Mouse (Mus musculus): ENCODE measurements around the gene Dnm2. TPM values are rescaled to one million over a fixed set of nuclear protein-coding genes. Genes with fewer than 3 reads are reported as not detected.

The Dnm2 gene
- polyA plus RNA-seq, 1 experiment from 2014 or later = 64.8 TPM

- no peaks in the 10 kb centered on the region for H3K9me3 ChIP-seq (ENCODE audit: control insufficient read depth, low read length)
- no peak overlapping the region for H3K4me2 ChIP-seq (replicated peaks; ENCODE audit: low read depth, low read length)
- H3K36me3 ChIP-seq (ENCODE audit: control insufficient read depth, insufficient read depth, low read length) = 0 out of 2 replicates have a peak, but pooled peaks cover 2% of the 10 kb centered on the region
- no peaks in the 10 kb centered on the region for H3K4me1 ChIP-seq (replicated peaks; ENCODE audit: control insufficient read depth, insufficient read depth, low read length)
- peak; percentile 46 for DNase-seq (ENCODE audit: low spot score)
- no peak overlapping the region for H3K4me3 ChIP-seq (ENCODE audit: low read depth, low read length)
- no peak for ATAC-seq (ENCODE audit: low FRiP score)
- H3K27me3 ChIP-seq (ENCODE audit: control insufficient read depth, insufficient read depth, low read length) = no peaks in the 10 kb centered on the region
- 67% methylated on average over 19 of the region's 19 CpGs for WGBS
- H3K9ac ChIP-seq (ENCODE audit: low read depth, low read length) = no peak overlapping the region
- 0 out of 2 replicates have a peak overlapping the region, but pooled peaks have one; percentile 17 for H3K27ac ChIP-seq (ENCODE audit: low read depth, low read length)
Observed at GRCm38 (mm10) chr9:21496308-21497049, 71.8 kb downstream of the Dnm2 start.

- peak overlapping the region; percentile 17; the same call in 1 of the 2 replicates for H3K27ac ChIP-seq (ENCODE audit: low read depth, low read length)
- ATAC-seq (ENCODE audit: low FRiP score) = no peak
- DNase-seq (ENCODE audit: low spot score) = no peak
- H3K4me1 ChIP-seq (replicated peaks; ENCODE audit: control insufficient read depth, insufficient read depth, low read length) = no peaks in the 10 kb centered on the region
- no peak overlapping the region for H3K9ac ChIP-seq (ENCODE audit: low read depth, low read length)
- H3K27me3 ChIP-seq (ENCODE audit: control insufficient read depth, insufficient read depth, low read length) = no peaks in the 10 kb centered on the region
- no peaks in the 10 kb centered on the region for H3K9me3 ChIP-seq (ENCODE audit: control insufficient read depth, low read length)
- H3K4me3 ChIP-seq (ENCODE audit: low read depth, low read length) = no peak overlapping the region
- 86% methylated on average over 16 of the region's 16 CpGs for WGBS
- 0 out of 2 replicates have a peak, but pooled peaks cover 2% of the 10 kb centered on the region for H3K36me3 ChIP-seq (ENCODE audit: control insufficient read depth, insufficient read depth, low read length)
- H3K4me2 ChIP-seq (replicated peaks; ENCODE audit: low read depth, low read length) = no peak overlapping the region
Observed at GRCm38 (mm10) chr9:21497050-21497542, 72.4 kb downstream of the Dnm2 start.

- Histone ChIP-seq H3K9me3 (ENCODE audit: control insufficient read depth, low read length) (no peaks in the 10 kb centered on the region), H3K4me1 (replicated peaks; ENCODE audit: control insufficient read depth, insufficient read depth, low read length) (no peaks in the 10 kb centered on the region), H3K4me2 (replicated peaks; ENCODE audit: low read depth, low read length) (no peak overlapping the region), H3K27me3 (ENCODE audit: control insufficient read depth, insufficient read depth, low read length) (no peaks in the 10 kb centered on the region), H3K4me3 (ENCODE audit: low read depth, low read length) (no peak overlapping the region), H3K9ac (ENCODE audit: low read depth, low read length) (no peak overlapping the region), H3K36me3 (ENCODE audit: control insufficient read depth, insufficient read depth, low read length) (0 out of 2 replicates have a peak, but pooled peaks cover 2% of the 10 kb centered on the region), H3K27ac (ENCODE audit: low read depth, low read length) (no peak overlapping the region; the same call in 1 of the 2 replicates)
- WGBS = 93% methylated on average over 2 of the region's 2 CpGs
- ATAC-seq (ENCODE audit: low FRiP score) = no peak
- DNase-seq (ENCODE audit: low spot score) = no peak
Observed at GRCm38 (mm10) chr9:21497664-21498063, 73.0 kb downstream of the Dnm2 start.

- Histone ChIP-seq H3K9ac (ENCODE audit: low read depth, low read length) (no peak overlapping the region), H3K9me3 (ENCODE audit: control insufficient read depth, low read length) (no peaks in the 10 kb centered on the region), H3K27ac (ENCODE audit: low read depth, low read length) (no peak overlapping the region), H3K4me2 (replicated peaks; ENCODE audit: low read depth, low read length) (no peak overlapping the region), H3K36me3 (ENCODE audit: control insufficient read depth, insufficient read depth, low read length) (0 out of 2 replicates have a peak, but pooled peaks cover 2% of the 10 kb centered on the region), H3K27me3 (ENCODE audit: control insufficient read depth, insufficient read depth, low read length) (no peaks in the 10 kb centered on the region), H3K4me1 (replicated peaks; ENCODE audit: control insufficient read depth, insufficient read depth, low read length) (no peaks in the 10 kb centered on the region), H3K4me3 (ENCODE audit: low read depth, low read length) (no peak overlapping the region)
- ATAC-seq (ENCODE audit: low FRiP score) (no peak), DNase-seq (ENCODE audit: low spot score) (no peak)
- 93% methylated on average over 12 of the region's 12 CpGs for WGBS
Observed at GRCm38 (mm10) chr9:21498284-21498902, 73.7 kb downstream of the Dnm2 start.

- no peaks in the 10 kb centered on the region for H3K4me1 ChIP-seq (replicated peaks; ENCODE audit: control insufficient read depth, insufficient read depth, low read length)
- H3K9me3 ChIP-seq (ENCODE audit: control insufficient read depth, low read length) = no peaks in the 10 kb centered on the region
- DNase-seq (ENCODE audit: low spot score) (no peak), ATAC-seq (ENCODE audit: low FRiP score) (no peak)
- H3K27me3 ChIP-seq (ENCODE audit: control insufficient read depth, insufficient read depth, low read length) = no peaks in the 10 kb centered on the region
- no peak overlapping the region for H3K4me2 ChIP-seq (replicated peaks; ENCODE audit: low read depth, low read length)
- peaks cover 8% of the 10 kb centered on the region; the same call in 1 of the 2 replicates for H3K36me3 ChIP-seq (ENCODE audit: control insufficient read depth, insufficient read depth, low read length)
- no peak overlapping the region for H3K27ac ChIP-seq (ENCODE audit: low read depth, low read length)
- no peak overlapping the region for H3K4me3 ChIP-seq (ENCODE audit: low read depth, low read length)
- no peak overlapping the region for H3K9ac ChIP-seq (ENCODE audit: low read depth, low read length)
- WGBS = 95% methylated on average over 8 of the region's 8 CpGs
Observed at GRCm38 (mm10) chr9:21503352-21503751, 78.6 kb downstream of the Dnm2 start.

- H3K4me2 ChIP-seq (replicated peaks; ENCODE audit: low read depth, low read length) = no peak overlapping the region
- DNase-seq (ENCODE audit: low spot score) (no peak), ATAC-seq (ENCODE audit: low FRiP score) (no peak)
- peaks cover under 1% of the 10 kb centered on the region; the same call in 1 of the 2 replicates for H3K4me1 ChIP-seq (replicated peaks; ENCODE audit: control insufficient read depth, insufficient read depth, low read length)
- peaks cover 6% of the 10 kb centered on the region; the same call in 1 of the 2 replicates for H3K36me3 ChIP-seq (ENCODE audit: control insufficient read depth, insufficient read depth, low read length)
- H3K4me3 ChIP-seq (ENCODE audit: low read depth, low read length) = no peak overlapping the region
- no peak overlapping the region for H3K27ac ChIP-seq (ENCODE audit: low read depth, low read length)
- no peak overlapping the region for H3K9ac ChIP-seq (ENCODE audit: low read depth, low read length)
- H3K27me3 ChIP-seq (ENCODE audit: control insufficient read depth, insufficient read depth, low read length) = no peaks in the 10 kb centered on the region
- H3K9me3 ChIP-seq (ENCODE audit: control insufficient read depth, low read length) = no peaks in the 10 kb centered on the region
Observed at GRCm38 (mm10) chr9:21505767-21506166, 81.1 kb downstream of the Dnm2 start.

- H3K4me1 ChIP-seq (replicated peaks; ENCODE audit: control insufficient read depth, insufficient read depth, low read length) = peaks cover 3% of the 10 kb centered on the region; the same call in 1 of the 2 replicates
- no peak overlapping the region for H3K4me2 ChIP-seq (replicated peaks; ENCODE audit: low read depth, low read length)
- no peak overlapping the region for H3K9ac ChIP-seq (ENCODE audit: low read depth, low read length)
- 96% methylated on average over 15 of the region's 15 CpGs for WGBS
- H3K4me3 ChIP-seq (ENCODE audit: low read depth, low read length) = no peak overlapping the region
- H3K27me3 ChIP-seq (ENCODE audit: control insufficient read depth, insufficient read depth, low read length) = no peaks in the 10 kb centered on the region
- peaks cover 6% of the 10 kb centered on the region; the same call in 1 of the 2 replicates for H3K36me3 ChIP-seq (ENCODE audit: control insufficient read depth, insufficient read depth, low read length)
- DNase-seq (ENCODE audit: low spot score) (no peak), ATAC-seq (ENCODE audit: low FRiP score) (no peak)
- H3K27ac ChIP-seq (ENCODE audit: low read depth, low read length) = no peak overlapping the region
- H3K9me3 ChIP-seq (ENCODE audit: control insufficient read depth, low read length) = no peaks in the 10 kb centered on the region
Observed at GRCm38 (mm10) chr9:21507753-21508430, 83.2 kb downstream of the Dnm2 start.

GRCm38 (mm10) chr9:21508871-21509404 lies 84.2 kb downstream of the Dnm2 start:
- H3K27ac ChIP-seq (ENCODE audit: low read depth, low read length) = no peak overlapping the region
- WGBS = 77% methylated on average over 7 of the region's 7 CpGs
- ATAC-seq (ENCODE audit: low FRiP score) (no peak), DNase-seq (ENCODE audit: low spot score) (no peak)
- H3K4me3 ChIP-seq (ENCODE audit: low read depth, low read length) = peak overlapping the region; percentile 62
- H3K27me3 ChIP-seq (ENCODE audit: control insufficient read depth, insufficient read depth, low read length) = no peaks in the 10 kb centered on the region
- H3K36me3 ChIP-seq (ENCODE audit: control insufficient read depth, insufficient read depth, low read length) = peaks cover 6% of the 10 kb centered on the region; the same call in 1 of the 2 replicates
- peak overlapping the region; percentile 69 for H3K4me2 ChIP-seq (replicated peaks; ENCODE audit: low read depth, low read length)
- no peaks in the 10 kb centered on the region for H3K9me3 ChIP-seq (ENCODE audit: control insufficient read depth, low read length)
- no peak overlapping the region for H3K9ac ChIP-seq (ENCODE audit: low read depth, low read length)
- H3K4me1 ChIP-seq (replicated peaks; ENCODE audit: control insufficient read depth, insufficient read depth, low read length) = peaks cover 3% of the 10 kb centered on the region; the same call in 1 of the 2 replicates

All from hindbrain, embryonic 11.5 days (tissue).